Mouse (Mus musculus) embryonic facial prominence, embryonic 13.5 days (tissue): ENCODE results near the gene Ech1. TPM values are rescaled to one million over a fixed set of nuclear protein-coding genes. Genes with fewer than 3 reads are reported as not detected.

Source experiments
- ATAC-seq: fragments of 200-750 bp; cut with Nextera tagmentation; 2 replicates; pipeline ENCODE4 v1.8.0; 2017; ENCODE audit warnings: low read depth; ENCODE audit not compliant: insufficient number of reproducible peaks, insufficient read depth, low FRiP score, low TSS enrichment
- H3K27ac ChIP-seq: fragments of 300-500 bp; sonication (generic); 2 replicates; pipeline ENCODE4 v1.5.1; 2015; ENCODE audit warnings: moderate library complexity, mild to moderate bottlenecking, inconsistent platforms
- H3K27me3 ChIP-seq: fragments of 300-500 bp; sonication (generic); 2 replicates; pipeline ENCODE4 v1.6.1; 2015; ENCODE audit warnings: mild to moderate bottlenecking, inconsistent platforms
- H3K36me3 ChIP-seq: fragments of 300-500 bp; sonication (generic); 2 replicates; pipeline ENCODE4 v1.6.1; 2015; ENCODE audit warnings: mild to moderate bottlenecking, inconsistent platforms
- H3K4me1 ChIP-seq: fragments of 300-500 bp; sonication (generic); 2 replicates; pipeline ENCODE4 v1.6.1; 2015; ENCODE audit warnings: inconsistent platforms
- H3K4me2 ChIP-seq: fragments of 300-500 bp; sonication (generic); 2 replicates; pipeline ENCODE4 v1.6.1; 2015; ENCODE audit warnings: moderate library complexity, mild to moderate bottlenecking, inconsistent platforms
- H3K4me3 ChIP-seq: fragments of 300-500 bp; sonication (generic); 2 replicates; pipeline ENCODE4 v1.5.1; 2015; ENCODE audit warnings: mild to moderate bottlenecking, inconsistent platforms
- H3K9ac ChIP-seq: fragments of 300-500 bp; sonication (generic); 2 replicates; pipeline ENCODE4 v1.6.1; 2015; ENCODE audit warnings: mild to moderate bottlenecking, inconsistent platforms
- H3K9me3 ChIP-seq: fragments of 300-500 bp; sonication (generic); 2 replicates; pipeline ENCODE4 v1.6.1; 2016; ENCODE audit warnings: inconsistent platforms
- WGBS: fragments of 180-500 bp; shearing (Covaris S2); methylation state at CpG from one replicate; pipeline ENCODE4 v1.1.7; 2015; ENCODE audit warnings: mixed read lengths; 5-methylcytosine and 5-hydroxymethylcytosine counted together
- polyA plus RNA-seq: library from polyadenylated mRNA; unstranded; fragments of >200 nt; fragmentation: Nextera tagmentation; extraction: Ambion mirVana; gene quantifications from 2 replicates; pipeline ENCODE4 v1.2.1, GENCODE M21; 2015

Ech1 gene
- 153 TPM in 2 replicates for polyA plus RNA-seq

DNA sequence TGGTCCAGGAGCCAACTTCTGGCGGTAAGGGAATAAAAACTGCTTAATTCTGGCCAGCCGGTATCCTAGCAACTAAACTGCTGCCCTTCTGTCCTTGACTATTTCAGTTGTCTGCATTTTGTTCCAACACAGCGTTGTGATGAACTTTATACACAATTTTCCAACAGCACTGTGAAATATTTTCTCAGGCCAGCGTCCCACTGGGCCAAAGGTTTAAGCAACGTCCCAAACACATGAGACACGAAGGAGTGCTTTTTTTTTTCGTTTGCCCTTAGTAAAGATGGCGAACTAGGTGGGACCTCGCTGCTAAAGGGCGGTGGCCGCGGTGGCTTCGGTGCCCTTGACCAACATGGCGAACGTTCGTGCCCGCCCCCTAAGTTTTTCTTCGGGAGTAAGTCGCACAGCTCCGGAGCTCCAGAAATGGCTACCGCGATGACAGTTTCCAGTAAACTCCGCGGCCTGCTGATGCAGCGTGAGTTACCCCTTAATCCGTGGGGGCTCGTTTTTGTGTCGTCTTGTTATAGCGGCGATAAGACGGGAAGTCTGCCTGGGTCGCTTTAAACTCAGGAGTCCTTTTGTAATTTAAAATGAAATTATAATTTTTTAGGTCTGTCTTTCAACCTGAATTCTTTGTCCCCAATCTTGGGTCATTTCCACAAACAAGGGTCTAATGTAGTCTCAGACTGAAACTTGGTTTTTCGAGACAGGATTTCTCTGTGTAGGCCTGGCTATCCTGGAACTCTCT lies at the start of gene Ech1:
Gene Ech1, plus strand, starts transcription at position 277 of the 745 bp plus-strand sequence.
- peak within 1 kb of the TSS; percentile 60 for H3K4me2 ChIP-seq
- H3K9me3 ChIP-seq, result no peaks in the 10 kb centered on the region
- H3K4me1 ChIP-seq, result peaks cover 9% of the 10 kb centered on the region
- H3K36me3 ChIP-seq, result peaks cover 47% of the 10 kb centered on the region
- H3K9ac ChIP-seq, result peak within 1 kb of the TSS; percentile 66
- H3K27ac ChIP-seq, result peak within 1 kb of the TSS; percentile 89
- 2% methylated on average over 33 of the region's 33 CpGs for WGBS
- peak; percentile 59 for ATAC-seq
- no peaks in the 10 kb centered on the region for H3K27me3 ChIP-seq
- peak within 1 kb of the TSS; percentile 46 for H3K4me3 ChIP-seq

GRCm38 (mm10) chr7:28778825-28779224 lies 46.2 kb upstream of the Ech1 start:
- Histone ChIP-seq H3K27me3 (no peaks in the 10 kb centered on the region), H3K9me3 (no peaks in the 10 kb centered on the region), H3K4me2 (no peak overlapping the region), H3K27ac (no peak overlapping the region), H3K9ac (no peak overlapping the region), H3K4me1 (peaks cover 14% of the 10 kb centered on the region), H3K36me3 (peaks cover 52% of the 10 kb centered on the region), H3K4me3 (no peak overlapping the region)
- WGBS, result 84% methylated on average over 9 of the region's 9 CpGs
- ATAC-seq, result no peak

GRCm38 (mm10) chr7:28780067-28780658 lies 44.9 kb upstream of the Ech1 start:
- WGBS, result 45% methylated on average over 6 of the region's 6 CpGs
- peaks cover 14% of the 10 kb centered on the region for H3K4me1 ChIP-seq
- H3K9me3 ChIP-seq, result no peaks in the 10 kb centered on the region
- peak overlapping the region; percentile 17; the same call in 1 of the 2 replicates for H3K9ac ChIP-seq
- no peak overlapping the region for H3K4me3 ChIP-seq
- H3K4me2 ChIP-seq, result no peak overlapping the region
- peak; percentile 67 for ATAC-seq
- H3K27me3 ChIP-seq, result no peaks in the 10 kb centered on the region
- H3K27ac ChIP-seq, result peak overlapping the region; percentile 45
- peaks cover 53% of the 10 kb centered on the region for H3K36me3 ChIP-seq

DNA sequence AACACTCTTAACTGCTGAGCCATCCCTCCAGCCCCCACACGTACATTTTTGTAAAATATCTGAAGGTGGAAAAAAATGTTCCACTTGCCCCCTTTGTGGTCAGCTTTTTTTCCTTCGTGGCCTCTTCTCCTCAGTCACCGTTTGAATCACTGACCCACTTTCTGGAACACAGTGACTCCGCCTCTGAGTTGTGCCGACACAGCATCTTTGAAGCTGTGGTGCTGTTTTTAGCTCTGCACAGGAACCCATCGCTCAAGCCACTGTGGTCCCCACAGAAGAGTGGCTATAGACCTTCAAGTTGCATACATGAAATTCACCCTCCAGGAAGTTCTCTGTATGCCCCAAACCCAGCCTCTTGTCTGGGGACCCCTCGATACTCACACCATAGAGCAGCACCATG lies 44.2 kb upstream of the Ech1 start:
- Histone ChIP-seq H3K27ac (no peak overlapping the region; the same call in 1 of the 2 replicates), H3K9me3 (no peaks in the 10 kb centered on the region), H3K36me3 (peaks cover 57% of the 10 kb centered on the region), H3K27me3 (no peaks in the 10 kb centered on the region), H3K4me1 (peaks cover 14% of the 10 kb centered on the region), H3K4me3 (no peak overlapping the region), H3K9ac (no peak overlapping the region), H3K4me2 (no peak overlapping the region)
- 75% methylated on average over 7 of the region's 7 CpGs for WGBS
- no peak for ATAC-seq

GRCm38 (mm10) chr7:28781261-28781663 lies 43.8 kb upstream of the Ech1 start:
- ATAC-seq, result no peak
- H3K4me1 ChIP-seq, result peaks cover 14% of the 10 kb centered on the region
- H3K27ac ChIP-seq, result no peak overlapping the region; the same call in 1 of the 2 replicates
- no peak overlapping the region for H3K9ac ChIP-seq
- 84% methylated on average over 8 of the region's 8 CpGs for WGBS
- H3K27me3 ChIP-seq, result no peaks in the 10 kb centered on the region
- H3K4me2 ChIP-seq, result no peak overlapping the region
- H3K9me3 ChIP-seq, result no peaks in the 10 kb centered on the region
- peaks cover 56% of the 10 kb centered on the region for H3K36me3 ChIP-seq
- H3K4me3 ChIP-seq, result no peak overlapping the region

DNA sequence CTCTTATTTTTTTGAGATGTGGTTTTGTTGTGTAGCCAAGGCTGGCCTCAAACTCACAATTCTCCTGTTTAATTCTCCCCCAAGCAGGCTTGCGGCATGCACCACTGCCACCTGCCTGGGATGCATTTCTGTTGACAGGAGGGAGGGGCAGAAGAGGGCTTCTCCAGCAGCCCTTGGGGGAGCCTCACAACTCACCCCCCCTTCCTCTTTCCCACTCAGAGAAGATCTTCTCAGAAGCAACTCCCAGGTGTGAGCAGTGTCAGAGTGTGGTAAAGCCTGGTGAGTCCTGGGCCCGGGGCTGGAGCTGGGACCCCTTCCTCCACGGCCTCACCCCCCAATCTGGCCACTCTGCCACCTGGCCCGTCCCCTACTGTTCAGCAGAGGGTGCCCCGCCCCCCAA lies 39.9 kb upstream of the Ech1 start:
- Histone ChIP-seq H3K4me3 (no peak overlapping the region), H3K36me3 (peaks cover 53% of the 10 kb centered on the region), H3K9me3 (no peaks in the 10 kb centered on the region), H3K27ac (no peak overlapping the region), H3K4me1 (peaks cover 36% of the 10 kb centered on the region), H3K27me3 (no peaks in the 10 kb centered on the region), H3K4me2 (no peak overlapping the region), H3K9ac (no peak overlapping the region)
- 76% methylated on average over 5 of the region's 5 CpGs for WGBS
- no peak for ATAC-seq

DNA sequence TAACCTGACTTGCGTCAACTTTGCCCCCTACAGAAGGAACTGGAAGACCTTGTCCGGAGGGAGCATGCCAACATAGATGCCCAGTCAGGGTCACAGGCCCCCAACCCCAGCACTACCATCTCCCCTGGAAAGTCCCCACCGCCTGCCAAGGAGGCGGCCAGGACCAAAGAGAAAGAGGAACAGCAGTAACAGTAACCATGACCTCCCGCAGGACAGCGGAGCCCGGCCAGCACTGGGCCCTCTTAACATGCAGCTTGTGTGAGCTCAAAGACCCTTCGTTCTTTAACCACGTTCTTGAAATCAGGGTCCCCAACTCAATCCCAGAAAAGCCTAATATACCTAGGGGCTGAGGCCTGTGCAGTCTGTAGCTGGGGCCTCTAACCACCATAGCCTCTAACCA lies 37.1 kb upstream of the Ech1 start:
- no peak overlapping the region for H3K4me2 ChIP-seq
- no peaks in the 10 kb centered on the region for H3K9me3 ChIP-seq
- H3K27me3 ChIP-seq, result no peaks in the 10 kb centered on the region
- H3K4me1 ChIP-seq, result peaks cover 29% of the 10 kb centered on the region
- H3K36me3 ChIP-seq, result peaks cover 49% of the 10 kb centered on the region
- H3K4me3 ChIP-seq, result no peak overlapping the region
- H3K27ac ChIP-seq, result peak overlapping the region; percentile 76; the same call in 1 of the 2 replicates
- no peak overlapping the region for H3K9ac ChIP-seq
- ATAC-seq, result no peak
- 88% methylated on average over 9 of the region's 9 CpGs for WGBS

DNA sequence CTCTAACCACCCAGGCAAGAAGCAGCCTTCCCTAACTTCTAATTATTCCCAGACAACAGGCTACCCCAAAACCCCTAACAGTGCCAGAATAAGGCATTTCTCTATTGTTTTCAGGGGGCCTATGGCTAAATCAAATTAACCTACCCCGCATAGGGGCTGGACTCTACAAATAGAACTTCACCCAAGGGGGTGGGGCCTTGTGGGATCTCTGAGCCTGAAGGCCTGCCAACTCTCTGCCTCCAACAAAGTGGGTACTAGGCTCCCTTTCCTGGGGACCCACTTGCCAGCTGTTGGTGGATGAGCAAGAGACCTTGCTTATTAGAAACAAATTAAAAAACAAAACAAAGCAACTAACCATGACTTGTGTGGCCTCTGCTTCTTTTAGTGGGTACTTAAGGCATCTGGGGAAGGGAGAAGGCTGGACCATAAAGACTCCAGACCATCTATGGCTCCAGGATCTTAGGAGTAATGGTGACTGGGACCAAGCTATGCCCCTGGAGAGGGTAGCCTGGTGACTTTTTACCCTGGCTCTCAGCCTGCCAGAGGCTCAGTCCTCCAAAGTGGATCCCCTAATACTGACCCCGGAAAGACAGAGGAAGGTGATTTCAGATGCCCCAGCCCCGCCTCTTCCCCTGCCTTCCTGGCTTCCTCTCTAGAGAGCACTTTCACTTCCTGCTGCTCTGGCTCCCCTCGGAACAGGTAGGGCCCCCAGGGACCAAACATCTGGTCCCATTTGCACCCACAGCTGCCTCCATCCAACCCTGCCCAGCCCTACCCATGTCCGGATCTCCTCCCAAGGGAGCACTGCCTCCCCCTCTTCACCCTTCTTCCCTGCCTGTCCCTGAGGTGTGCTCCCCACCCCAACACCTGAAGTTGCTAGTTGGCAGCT lies 36.5 kb upstream of the Ech1 start, which contains the start of gene Rinl:
Gene Rinl, plus strand, starts transcription at position 663 of the 889 bp plus-strand sequence.
- 53% methylated on average over 5 of the region's 5 CpGs for WGBS
- peak within 1 kb of the TSS; percentile 76 for H3K27ac ChIP-seq
- no peak for ATAC-seq
- no peaks in the 10 kb centered on the region for H3K27me3 ChIP-seq
- H3K4me2 ChIP-seq, result no peak within 1 kb of the TSS
- peaks cover 29% of the 10 kb centered on the region for H3K4me1 ChIP-seq
- H3K4me3 ChIP-seq, result no peak within 1 kb of the TSS
- H3K9me3 ChIP-seq, result no peaks in the 10 kb centered on the region
- H3K9ac ChIP-seq, result no peak within 1 kb of the TSS; the same call in 1 of the 2 replicates
- H3K36me3 ChIP-seq, result peaks cover 43% of the 10 kb centered on the region

GRCm38 (mm10) chr7:28789235-28789634 lies 35.8 kb upstream of the Ech1 start:
- ATAC-seq, result no peak
- Histone ChIP-seq H3K27me3 (no peaks in the 10 kb centered on the region), H3K9me3 (no peaks in the 10 kb centered on the region), H3K9ac (no peak overlapping the region), H3K36me3 (peaks cover 37% of the 10 kb centered on the region), H3K27ac (peak overlapping the region; percentile 76), H3K4me2 (no peak overlapping the region), H3K4me1 (peaks cover 29% of the 10 kb centered on the region), H3K4me3 (no peak overlapping the region)
- 35% methylated on average over 3 of the region's 3 CpGs for WGBS

GRCm38 (mm10) chr7:28790066-28790806 lies 34.8 kb upstream of the Ech1 start:
- Histone ChIP-seq H3K27ac (peak overlapping the region; percentile 76), H3K4me2 (no peak overlapping the region), H3K9ac (no peak overlapping the region), H3K4me3 (no peak overlapping the region), H3K36me3 (peaks cover 27% of the 10 kb centered on the region), H3K4me1 (peaks cover 29% of the 10 kb centered on the region), H3K9me3 (no peaks in the 10 kb centered on the region), H3K27me3 (no peaks in the 10 kb centered on the region)
- no peak for ATAC-seq
- WGBS, result 44% methylated on average over 8 of the region's 8 CpGs

- Histone ChIP-seq H3K27ac (no peak overlapping the region), H3K4me2 (no peak overlapping the region), H3K9ac (no peak overlapping the region), H3K4me1 (peaks cover 33% of the 10 kb centered on the region), H3K27me3 (no peaks in the 10 kb centered on the region), H3K36me3 (peaks cover 14% of the 10 kb centered on the region), H3K4me3 (no peak overlapping the region), H3K9me3 (no peaks in the 10 kb centered on the region)
- ATAC-seq, result no peak
Measured at GRCm38 (mm10) chr7:28791706-28792105, 33.3 kb upstream of the Ech1 start.
